ENCODE assay signal across 8 mouse cellular contexts in genomic region chr19:6941372-6942248, GRCm38 (mm10). TPM values are rescaled to one million over a fixed set of nuclear protein-coding genes. Genes with fewer than 3 reads are reported as not detected.
DNase-seq lines count a peak whose midpoint lies in the region; ATAC-seq and TF ChIP-seq lines count a peak whose summit lies in the region.

TSS of gene Bad (plus strand) at chr19:6941861.

- TF ChIP-seq CTCF in Patski (IDR thresholded peaks at IDR 0.05) = no peak

- peak within 1 kb of the TSS; percentile 69 for H3K4me3 ChIP-seq in hindbrain, embryonic 11.5 days (ENCODE audit: low read depth, low read length)

- CTCF ChIA-PET in Patski (lab: Charles Lee) = interaction anchor here (1.0 to 2.8 kb wide), 6 partner anchors 10 to 102 kb away, joined by 3 to 21 read pairs (median 4); no protein-coding TSS in a partner anchor

- no peak for DNase-seq in Patski (ENCODE audit: low read depth, low spot score)
- DNase-seq in cerebellum, postnatal 10 days = peak; percentile 97 to 98
- peak; percentile 78 to 93 for DNase-seq in frontal cortex, postnatal 10 days (ENCODE audit: low spot score in 2 of 2)
- peak; percentile 98 for DNase-seq in hindbrain, embryonic 11.5 days (ENCODE audit: low spot score)
- peak; percentile 97 to 98 for DNase-seq in layer of hippocampus, postnatal 10 days (ENCODE audit: low spot score in 2 of 2)
- DNase-seq in lung, postnatal 10 days = peak; percentile 95
- peak; percentile 95 for DNase-seq in ovary, postnatal 14 days (ENCODE audit: low spot score)
- DNase-seq in thymus, postnatal 10 days (ENCODE audit: low spot score in 2 of 2) = peak; percentile 86 to 95

- in situ Hi-C loops in Patski (cut with MboI; ENCODE audit: low pct_unique_long_range_greater_than_20kb) = no loop called here

- H3K9ac ChIP-seq in hindbrain, embryonic 11.5 days (ENCODE audit: low read depth, low read length) = peak within 1 kb of the TSS; percentile 88

- H3K4me2 ChIP-seq in hindbrain, embryonic 11.5 days (replicated peaks; ENCODE audit: low read depth, low read length) = peak within 1 kb of the TSS; percentile 99

- POLR2A ChIA-PET in Patski (lab: Charles Lee) = interaction anchor here (0.6 to 5.0 kb wide), 22 partner anchors 8 to 99 kb away, joined by 3 to 75 read pairs (median 4); partner anchors contain the start of genes Esrra, Fkbp2, Plcb3 and Ppp1r14b

- H3K4me1 ChIP-seq in hindbrain, embryonic 11.5 days (replicated peaks; ENCODE audit: control insufficient read depth, insufficient read depth, low read length) = peaks cover 7% of the 10 kb centered on the region

- peak; percentile 41 for ATAC-seq in Patski
- peak; percentile 85 for ATAC-seq in hindbrain, embryonic 11.5 days (ENCODE audit: low FRiP score)

- H3K27ac ChIP-seq in hindbrain, embryonic 11.5 days (ENCODE audit: low read depth, low read length) = peak within 1 kb of the TSS; percentile 93

- no peaks in the 10 kb centered on the region for H3K27me3 ChIP-seq in Patski
- no peaks in the 10 kb centered on the region for H3K27me3 ChIP-seq in hindbrain, embryonic 11.5 days (ENCODE audit: control insufficient read depth, insufficient read depth, low read length)

- no peaks in the 10 kb centered on the region for H3K36me3 ChIP-seq in hindbrain, embryonic 11.5 days (ENCODE audit: control insufficient read depth, insufficient read depth, low read length)

- no peaks in the 10 kb centered on the region for H3K9me3 ChIP-seq in hindbrain, embryonic 11.5 days (ENCODE audit: control insufficient read depth, low read length)

- WGBS in hindbrain, embryonic 11.5 days = under 1% methylated on average over 80 of the region's 83 CpGs

RNA-seq across cellular contexts. Expression of gene Bad, which starts in this region (rescaled TPM):
- 108 TPM for polyA plus RNA-seq in Patski (2021)
- 61.7 and 63.9 TPM in 2 replicates for polyA plus RNA-seq in hindbrain, embryonic 11.5 days (2014; fragmentation: Nextera tagmentation; extraction: Ambion mirVana)
- 10 to 100 TPM; 34.3 to 37.7 TPM for total RNA-seq in layer of hippocampus, postnatal 10 days (2021)
